18 mouse cellular contexts compared by ENCODE assay signal in the genomic region with DNA sequence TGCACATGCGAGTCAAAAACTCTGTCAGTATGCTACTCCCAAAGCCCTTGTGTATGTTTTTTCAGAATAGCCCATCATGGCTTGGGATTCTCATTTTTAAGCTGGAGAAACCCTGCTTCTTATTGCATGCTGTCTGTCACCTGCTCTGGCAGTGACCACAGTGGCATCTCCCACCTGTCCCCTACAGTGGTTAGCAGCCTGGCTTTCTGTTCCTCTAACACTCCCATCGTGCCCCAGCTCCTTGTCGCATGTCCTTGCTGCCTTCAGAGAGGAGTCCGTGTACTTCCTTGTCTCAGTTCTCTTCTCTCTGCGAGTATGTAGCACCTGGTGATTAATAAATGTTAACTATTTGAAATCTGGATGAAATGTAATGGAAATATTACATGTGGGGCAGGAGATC. TPM values are rescaled to one million over a fixed set of nuclear protein-coding genes. Genes with fewer than 3 reads are reported as not detected.
DNase-seq lines count a peak whose midpoint lies in the region; ATAC-seq lines count a peak whose summit lies in the region.
"Had no signal": no experiment of that assay in that cellular context is flagged by ENCODE, and none has a peak within 500 bp of the region (broad histone marks: within the 10 kb centered on the region; RNA-seq: fewer than 3 reads in every experiment).

No protein-coding gene starts in this region.

- peak; percentile 53 for DNase-seq in heart, adult 11 months
- DNase-seq in heart, postnatal 4 days, result no peak
- DNase-seq in left cerebral cortex, postnatal 10 days (ENCODE audit: extremely low spot score in 1 of 2, low spot score in 2 of 2), result no peak
- no peak for DNase-seq in ovary, postnatal 36 days (ENCODE audit: low spot score)
- DNase-seq: adrenal gland, adult 8-10 months; adrenal gland, postnatal 14 days; adrenal gland, postnatal 36 days; cerebellum, adult 11-12 months; cerebellum, adult 2 months; cerebellum, adult 9-10 months; cerebellum, postnatal 10 days; cerebellum, postnatal 25 days; forebrain, postnatal 0 days had no signal

- ATAC-seq in megakaryocyte, adult 5-6 weeks (ENCODE audit: poor library complexity, severe bottlenecking), result peak; percentile 51; the same call in 1 of the 2 replicates
- ATAC-seq: activated CD4-positive, CD25-positive, alpha-beta regulatory T cell, adult 4 months; forebrain, embryonic 13.5 days; forebrain, embryonic 15.5 days; forebrain, postnatal 0 days; Patski had no signal

- intact Hi-C loops in left cerebral cortex, postnatal 10 days (cut with DNase I), result loop anchor here (5.0 kb wide), 1 partner anchor 40 kb away; no protein-coding TSS in a partner anchor

RNA-seq across cellular contexts. Expression of gene Lrrc39, which starts 15.3 kb away (rescaled TPM):
- total RNA-seq in heart, postnatal 4 days (2021), result 10 to 100 TPM; 65.9 to 67.2 TPM
- 0.14 TPM in 1 of 2 replicates, not detected in the other for total RNA-seq in megakaryocyte, adult 5-6 weeks (2015)
- 0.04 and 0.40 TPM in 2 replicates for total RNA-seq in megakaryocyte, adult 5-6 weeks (2017)
- total RNA-seq in left cerebral cortex, postnatal 10 days (2021), result under 1 TPM; 0.14 to 0.17 TPM
- total RNA-seq: forebrain, postnatal 0 days had no signal

RNA-seq across cellular contexts. Expression of gene Dbt, which starts 34.6 kb away (rescaled TPM):
- total RNA-seq in heart, postnatal 4 days (2021), result 10 to 100 TPM; 22.4 to 22.6 TPM
- 12.4 and 14.3 TPM in 2 replicates for total RNA-seq in megakaryocyte, adult 5-6 weeks (2015)
- 7.2 and 9.6 TPM in 2 replicates for total RNA-seq in megakaryocyte, adult 5-6 weeks (2017)
- 10 to 100 TPM; 16.3 to 18.1 TPM for total RNA-seq in left cerebral cortex, postnatal 10 days (2021)

RNA-seq across cellular contexts. Expression of gene Rtca, which starts 39.4 kb away (rescaled TPM):
- total RNA-seq in heart, postnatal 4 days (2021), result 10 to 100 TPM; 30.7 to 34.1 TPM
- 46.7 and 70.9 TPM in 2 replicates for total RNA-seq in megakaryocyte, adult 5-6 weeks (2015)
- 24.0 and 25.4 TPM in 2 replicates for total RNA-seq in megakaryocyte, adult 5-6 weeks (2017)
- 10 to 100 TPM; 69.4 to 73.0 TPM for total RNA-seq in left cerebral cortex, postnatal 10 days (2021)

RNA-seq across cellular contexts. Expression of gene Sass6, which starts 47.4 kb away (rescaled TPM):
- 1 to 10 TPM; 9.3 to 10.0 TPM for total RNA-seq in heart, postnatal 4 days (2021)
- total RNA-seq in megakaryocyte, adult 5-6 weeks (2015), result 33.6 and 36.1 TPM in 2 replicates
- total RNA-seq in megakaryocyte, adult 5-6 weeks (2017), result 44.9 and 46.2 TPM in 2 replicates
- 1 to 10 TPM; 8.9 to 9.9 TPM for total RNA-seq in left cerebral cortex, postnatal 10 days (2021)

Comparison
In these comparisons a context has a peak if more than half of its experiments do, and no peak if none do; other contexts are left out.
1. RNA of gene Lrrc39, which starts 15.3 kb away (total RNA-seq): 65.9 to 67.2 TPM in heart, postnatal 4 days; 0.04 to 0.40 TPM in megakaryocyte, adult 5-6 weeks and 0.14 to 0.17 TPM in left cerebral cortex, postnatal 10 days; every median in the first group is over 10 times any median in the second.